Mouse (Mus musculus): Measurements from ENCODE around the gene Cenpc1.

The Cenpc1 gene

DNA sequence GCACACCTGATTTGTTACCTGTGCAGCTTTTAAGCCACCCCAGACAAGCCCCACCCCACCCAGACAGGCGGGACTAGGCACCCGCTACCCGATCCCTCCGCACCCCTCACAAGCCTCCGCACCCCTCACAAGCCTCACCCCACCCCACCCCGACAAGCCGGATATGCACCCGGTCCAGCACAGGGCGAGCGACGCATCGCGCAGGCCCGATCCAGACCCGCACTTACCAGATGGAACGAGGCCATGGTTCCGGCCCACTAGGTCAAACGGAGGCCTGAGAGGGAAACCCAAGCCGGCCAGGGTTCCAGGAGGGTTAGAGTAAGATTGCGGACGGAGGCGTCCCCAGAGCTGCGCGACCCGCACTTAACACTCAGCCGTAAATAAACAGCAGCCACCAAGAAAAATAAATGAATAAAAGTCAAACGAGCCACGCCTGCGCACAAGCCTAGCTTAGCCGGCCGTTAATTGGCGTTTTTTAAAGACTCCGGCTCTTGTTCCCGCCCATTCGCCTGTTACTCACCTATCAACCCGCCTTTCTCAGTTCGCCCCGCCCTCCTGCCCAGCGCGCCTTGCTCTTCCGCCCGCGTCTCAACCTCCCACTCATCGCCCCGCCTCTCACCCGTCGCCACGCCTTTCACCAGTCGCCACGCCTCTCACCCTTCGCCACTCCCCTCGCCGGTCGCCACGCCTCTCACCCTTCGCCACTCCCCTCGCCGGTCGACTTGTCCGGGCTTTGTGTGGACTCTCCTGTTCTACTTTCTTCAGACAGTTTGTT is at the start of gene Cenpc1:
Cenpc1 (minus strand) TSS at position 483 of the 775 bp plus-strand sequence.
- DNase-seq (ENCODE audit: low read depth, low spot score): peak; percentile 99

DNA sequence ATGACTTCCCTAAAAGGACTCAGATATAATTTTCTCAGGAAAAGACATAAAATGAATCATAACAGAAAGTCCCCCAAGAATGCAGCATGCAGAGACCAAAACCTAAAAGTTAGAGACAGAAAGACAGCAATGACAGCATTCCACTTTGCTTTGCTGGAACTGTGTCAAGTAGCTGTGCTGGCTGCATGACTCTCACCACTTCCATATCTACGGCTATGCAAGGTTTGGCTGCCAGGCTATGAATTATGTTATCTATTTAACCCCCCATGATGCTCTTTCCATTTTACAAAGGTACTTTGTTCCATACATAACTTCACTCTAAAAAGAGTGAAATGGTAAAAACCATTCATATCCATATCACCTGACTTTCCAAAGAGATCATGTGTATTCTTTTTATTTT is 48.6 kb upstream of the Cenpc1 start:
- Histone ChIP-seq H3K36me3 (ENCODE audit: control insufficient read depth, insufficient read depth, low read length, poor library complexity, severe bottlenecking) (peaks cover 4% of the 10 kb centered on the region; the same call in 1 of the 2 replicates), H3K27me3 (ENCODE audit: control insufficient read depth, insufficient read depth, low read length, poor library complexity, severe bottlenecking) (no peaks in the 10 kb centered on the region)
- no peak for DNase-seq (ENCODE audit: low read depth, low spot score)

More for the DNA sequence above, at the start of gene Cenpc1:
- no peaks in the 10 kb centered on the region for H3K36me3 ChIP-seq (ENCODE audit: control insufficient read depth, insufficient read depth, low read length, poor library complexity, severe bottlenecking)
- no peaks in the 10 kb centered on the region for H3K27me3 ChIP-seq (ENCODE audit: control insufficient read depth, insufficient read depth, low read length, poor library complexity, severe bottlenecking)

DNA sequence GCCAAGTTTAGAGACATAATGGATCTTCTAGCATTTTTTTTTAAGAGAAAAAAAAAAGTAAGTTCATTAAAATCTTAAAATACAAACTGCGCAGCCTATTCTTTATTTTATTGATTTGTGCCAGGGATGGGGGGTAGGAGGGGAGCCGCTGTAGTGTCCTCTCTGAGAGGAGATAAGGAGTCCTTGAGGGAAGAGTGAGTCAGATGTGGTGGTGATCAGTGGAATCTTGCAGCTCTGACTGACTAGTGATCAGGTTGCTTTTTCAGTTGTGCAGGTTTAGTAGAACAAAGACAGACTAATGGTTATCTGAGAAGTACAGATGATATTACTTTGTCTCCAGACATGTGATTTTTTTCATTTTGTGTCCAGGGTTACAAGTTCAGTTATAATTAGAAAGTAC is 47.7 kb upstream of the Cenpc1 start:
- Histone ChIP-seq H3K36me3 (ENCODE audit: control insufficient read depth, insufficient read depth, low read length, poor library complexity, severe bottlenecking) (0 out of 2 replicates have a peak, but pooled peaks cover 2% of the 10 kb centered on the region), H3K27me3 (ENCODE audit: control insufficient read depth, insufficient read depth, low read length, poor library complexity, severe bottlenecking) (no peaks in the 10 kb centered on the region)
- no peak for DNase-seq (ENCODE audit: low read depth, low spot score)

DNA sequence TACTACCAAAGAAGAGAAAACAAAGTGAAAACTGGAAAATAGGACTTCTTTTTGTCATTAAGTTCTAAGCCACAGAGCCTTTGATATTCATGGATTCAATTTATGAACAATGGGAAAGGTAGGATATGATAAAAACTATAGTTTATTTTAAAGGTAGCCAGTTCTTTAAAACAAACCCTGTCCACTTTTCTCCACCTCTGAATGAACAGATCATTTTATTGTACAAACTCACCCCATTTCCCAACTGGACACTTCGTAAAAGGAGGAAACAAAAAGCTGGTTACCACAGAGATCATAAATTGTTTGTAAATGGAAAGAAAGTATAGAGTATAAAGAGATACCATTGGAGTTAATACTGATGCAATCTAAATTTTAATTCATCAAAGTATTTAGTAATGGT is 45.7 kb upstream of the Cenpc1 start:
- DNase-seq (ENCODE audit: low read depth, low spot score): no peak
- H3K27me3 ChIP-seq (ENCODE audit: control insufficient read depth, insufficient read depth, low read length, poor library complexity, severe bottlenecking): no peaks in the 10 kb centered on the region
- 0 out of 2 replicates have a peak, but pooled peaks cover 2% of the 10 kb centered on the region for H3K36me3 ChIP-seq (ENCODE audit: control insufficient read depth, insufficient read depth, low read length, poor library complexity, severe bottlenecking)

DNA sequence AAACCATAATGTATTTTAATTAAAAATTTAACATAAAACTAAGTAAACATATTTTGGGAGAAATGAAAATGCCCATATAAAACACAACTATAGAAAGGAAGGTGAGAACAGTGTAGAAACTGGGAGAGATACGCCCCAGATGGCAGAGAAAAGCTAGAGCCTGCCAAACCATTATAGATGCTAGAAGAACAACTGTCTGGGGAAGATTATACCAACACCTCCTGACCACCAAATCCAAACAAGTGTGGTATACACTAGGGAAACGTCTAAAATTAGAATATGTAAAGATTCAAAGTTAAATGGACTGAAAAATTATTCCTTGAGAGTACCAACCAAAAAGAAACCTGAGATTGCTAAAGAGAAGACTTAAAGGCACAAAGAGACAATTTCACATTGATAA is 41.2 kb upstream of the Cenpc1 start:
- H3K27me3 ChIP-seq (ENCODE audit: control insufficient read depth, insufficient read depth, low read length, poor library complexity, severe bottlenecking): no peaks in the 10 kb centered on the region
- H3K36me3 ChIP-seq (ENCODE audit: control insufficient read depth, insufficient read depth, low read length, poor library complexity, severe bottlenecking): peaks cover 9% of the 10 kb centered on the region
- no peak for DNase-seq (ENCODE audit: low read depth, low spot score)

DNA sequence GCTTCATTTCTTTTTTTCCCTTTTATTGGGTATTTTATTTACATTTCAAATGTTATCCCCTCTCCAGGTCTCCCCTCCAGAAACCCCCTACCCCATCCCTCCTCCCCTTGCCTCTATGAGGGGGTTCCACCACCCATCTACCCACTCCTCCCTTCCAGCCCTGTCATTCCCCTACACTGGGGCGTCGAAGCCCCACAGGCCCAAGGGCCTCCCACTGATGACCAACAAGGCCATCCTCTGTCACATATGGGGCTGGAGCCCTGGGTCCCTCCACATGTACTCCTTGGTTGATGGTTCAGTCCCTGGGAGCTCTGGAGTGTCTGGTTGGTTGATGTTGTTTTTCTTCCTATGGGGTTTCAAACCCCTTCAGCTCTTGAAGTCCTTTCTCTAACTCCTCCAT is 36.8 kb upstream of the Cenpc1 start:
- peaks cover 12% of the 10 kb centered on the region for H3K36me3 ChIP-seq (ENCODE audit: control insufficient read depth, insufficient read depth, low read length, poor library complexity, severe bottlenecking)
- no peaks in the 10 kb centered on the region for H3K27me3 ChIP-seq (ENCODE audit: control insufficient read depth, insufficient read depth, low read length, poor library complexity, severe bottlenecking)
- DNase-seq (ENCODE audit: low read depth, low spot score): no peak

DNA sequence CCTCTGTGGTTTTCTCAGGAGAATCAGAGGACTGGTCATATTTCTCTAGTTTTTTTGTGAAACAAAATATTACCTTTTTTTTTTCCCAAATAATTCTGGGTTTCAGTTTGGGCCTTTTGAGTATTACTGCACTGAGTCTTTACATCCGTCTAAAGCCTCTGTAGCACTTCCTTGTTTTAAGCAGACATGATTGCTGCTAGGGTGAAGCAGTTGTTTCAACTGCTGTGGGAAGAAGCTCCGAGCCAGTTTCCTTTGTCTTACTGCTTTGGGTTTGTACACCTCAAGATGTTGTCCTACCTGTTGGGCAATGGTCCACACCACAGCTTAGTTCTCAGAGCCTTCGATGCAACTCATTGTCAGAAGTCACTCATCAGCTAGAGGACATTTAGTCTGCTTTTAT is 35.2 kb upstream of the Cenpc1 start:
- Histone ChIP-seq H3K36me3 (ENCODE audit: control insufficient read depth, insufficient read depth, low read length, poor library complexity, severe bottlenecking) (peaks cover 15% of the 10 kb centered on the region), H3K27me3 (ENCODE audit: control insufficient read depth, insufficient read depth, low read length, poor library complexity, severe bottlenecking) (no peaks in the 10 kb centered on the region)
- no peak for DNase-seq (ENCODE audit: low read depth, low spot score)

DNA sequence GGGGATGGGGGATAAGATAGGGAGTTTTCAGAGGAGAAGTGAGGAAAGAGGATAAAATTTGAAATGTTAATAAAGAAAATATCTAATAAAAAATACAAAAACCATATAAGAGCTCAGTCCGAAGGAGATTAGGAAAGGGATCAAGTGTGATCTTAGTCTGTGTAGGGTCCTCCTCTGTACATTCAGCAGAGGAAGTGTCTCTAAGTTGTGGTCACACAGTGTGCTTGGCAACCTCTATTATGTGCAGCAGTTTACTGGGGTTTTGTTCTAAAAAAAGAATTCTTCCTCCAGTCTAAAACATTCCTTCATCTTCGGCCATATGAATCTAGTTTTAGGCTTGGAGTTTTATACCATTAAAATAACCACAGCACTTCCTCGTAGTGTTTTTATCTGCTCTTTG is 33.6 kb upstream of the Cenpc1 start:
- peaks cover 15% of the 10 kb centered on the region for H3K36me3 ChIP-seq (ENCODE audit: control insufficient read depth, insufficient read depth, low read length, poor library complexity, severe bottlenecking)
- DNase-seq (ENCODE audit: low read depth, low spot score): no peak
- H3K27me3 ChIP-seq (ENCODE audit: control insufficient read depth, insufficient read depth, low read length, poor library complexity, severe bottlenecking): no peaks in the 10 kb centered on the region

DNA sequence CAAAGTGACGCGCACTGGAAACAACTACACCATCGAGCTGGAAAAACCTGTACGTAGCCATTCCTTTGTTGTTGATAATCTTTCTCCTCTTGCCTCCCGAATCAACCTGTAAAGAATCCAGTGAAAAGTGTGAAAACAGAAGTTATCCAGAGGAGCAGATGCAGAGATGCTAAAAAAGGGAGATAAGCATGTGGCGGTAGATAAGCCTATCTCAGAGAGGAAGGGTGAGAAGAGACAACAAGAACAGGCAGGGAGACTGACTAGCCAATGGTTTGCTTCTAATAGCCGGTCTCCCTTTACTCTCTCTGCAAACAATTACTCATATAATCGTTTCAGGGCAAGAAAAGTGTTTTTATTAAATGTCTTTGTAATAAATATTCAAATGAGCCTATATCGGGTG is 29.4 kb upstream of the Cenpc1 start:
- no peak for DNase-seq (ENCODE audit: low read depth, low spot score)
- H3K36me3 ChIP-seq (ENCODE audit: control insufficient read depth, insufficient read depth, low read length, poor library complexity, severe bottlenecking): peaks cover 7% of the 10 kb centered on the region
- H3K27me3 ChIP-seq (ENCODE audit: control insufficient read depth, insufficient read depth, low read length, poor library complexity, severe bottlenecking): no peaks in the 10 kb centered on the region

DNA sequence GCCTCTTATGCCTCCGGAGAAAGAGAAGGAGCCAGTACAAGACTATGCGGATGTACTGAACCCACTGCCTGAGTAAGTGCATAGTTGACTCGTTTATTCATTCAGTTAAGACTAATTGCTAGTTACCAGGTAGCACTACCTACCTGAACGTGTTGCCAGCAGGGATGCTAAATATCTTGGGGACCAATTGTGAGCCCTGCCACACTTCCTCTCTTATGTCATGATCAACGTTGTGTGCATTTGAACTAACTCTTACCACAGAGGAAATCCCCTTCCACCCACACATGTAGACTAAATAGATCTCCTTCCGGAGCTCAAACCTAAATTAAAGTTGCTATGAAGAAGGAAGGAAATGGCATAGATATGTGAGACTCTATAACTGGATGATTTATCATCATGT is 21.4 kb upstream of the Cenpc1 start:
- DNase-seq (ENCODE audit: low read depth, low spot score): peak; percentile 93
- Histone ChIP-seq H3K27me3 (ENCODE audit: control insufficient read depth, insufficient read depth, low read length, poor library complexity, severe bottlenecking) (no peaks in the 10 kb centered on the region), H3K36me3 (ENCODE audit: control insufficient read depth, insufficient read depth, low read length, poor library complexity, severe bottlenecking) (peaks cover 12% of the 10 kb centered on the region; the same call in 1 of the 2 replicates)

DNA sequence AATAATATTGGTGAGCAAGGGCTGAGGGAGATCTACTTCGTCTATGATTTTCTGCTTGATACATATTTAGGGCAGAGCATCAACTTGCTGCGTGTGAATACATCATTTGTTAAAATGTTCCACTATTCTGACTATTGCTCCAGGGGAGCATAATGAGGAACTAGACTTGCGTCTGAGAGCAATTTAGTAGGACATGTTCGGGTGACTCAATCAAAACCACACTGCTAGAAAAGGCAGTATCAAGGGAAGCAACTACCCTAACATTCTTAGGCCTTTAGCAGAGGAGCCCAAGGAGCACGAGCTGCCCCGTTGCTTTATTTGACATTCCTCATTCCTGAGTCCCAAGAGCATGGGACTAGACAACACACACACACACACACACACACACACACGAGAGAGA is 19.6 kb upstream of the Cenpc1 start:
- Histone ChIP-seq H3K36me3 (ENCODE audit: control insufficient read depth, insufficient read depth, low read length, poor library complexity, severe bottlenecking) (peaks cover 17% of the 10 kb centered on the region; the same call in 1 of the 2 replicates), H3K27me3 (ENCODE audit: control insufficient read depth, insufficient read depth, low read length, poor library complexity, severe bottlenecking) (no peaks in the 10 kb centered on the region)
- DNase-seq (ENCODE audit: low read depth, low spot score): peak; percentile 71

DNA sequence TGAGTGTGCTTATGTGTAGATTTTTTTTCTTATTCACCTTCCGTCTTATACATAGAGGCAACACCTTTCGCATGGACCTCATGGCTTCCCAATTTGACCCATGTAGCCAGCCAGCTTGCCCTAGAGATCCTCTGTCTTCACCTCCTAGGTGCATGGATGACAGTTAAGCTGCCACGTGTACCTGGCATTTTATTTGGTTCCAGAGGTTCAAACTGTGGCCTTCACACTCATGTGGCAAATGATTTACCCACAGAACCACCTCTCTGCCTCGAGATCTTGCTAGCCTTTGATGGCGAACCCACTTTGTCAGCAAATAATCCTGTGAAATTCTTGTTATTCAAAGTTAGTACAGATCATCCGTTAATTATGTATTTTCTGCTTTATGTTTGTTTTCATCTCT is 18.6 kb upstream of the Cenpc1 start:
- Histone ChIP-seq H3K27me3 (ENCODE audit: control insufficient read depth, insufficient read depth, low read length, poor library complexity, severe bottlenecking) (no peaks in the 10 kb centered on the region), H3K36me3 (ENCODE audit: control insufficient read depth, insufficient read depth, low read length, poor library complexity, severe bottlenecking) (peaks cover 19% of the 10 kb centered on the region)
- DNase-seq (ENCODE audit: low read depth, low spot score): no peak

DNA sequence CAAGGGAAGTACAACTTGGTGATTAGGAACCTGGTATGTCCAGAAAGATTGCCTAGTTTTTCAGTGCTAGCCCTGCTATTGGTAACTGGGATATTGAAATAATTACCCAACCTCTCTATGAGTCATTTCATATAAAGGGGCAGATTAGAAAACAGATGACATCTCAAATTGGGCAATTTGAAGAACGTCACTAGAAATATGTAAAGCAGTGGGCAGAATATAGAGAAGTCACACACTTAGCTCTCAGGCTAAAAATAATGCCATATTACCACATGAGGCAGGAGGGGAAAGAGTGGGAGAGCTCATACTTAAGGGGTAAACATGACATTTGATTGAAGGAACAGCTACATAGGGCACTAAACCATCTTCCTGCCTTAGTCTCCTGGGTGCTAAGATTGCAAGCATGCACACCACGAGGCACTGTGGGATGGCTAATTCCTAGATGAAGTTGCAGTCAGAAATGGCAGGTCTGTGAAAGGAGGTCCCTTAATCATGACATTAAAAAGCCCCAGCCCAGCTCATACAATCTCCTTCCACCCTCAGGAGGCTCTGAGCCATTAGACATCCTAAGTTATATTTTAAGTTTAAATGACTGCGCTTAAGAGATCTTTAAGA is 13.4 kb upstream of the Cenpc1 start:
- DNase-seq (ENCODE audit: low read depth, low spot score): peak; percentile 89
- H3K27me3 ChIP-seq (ENCODE audit: control insufficient read depth, insufficient read depth, low read length, poor library complexity, severe bottlenecking): no peaks in the 10 kb centered on the region

DNA sequence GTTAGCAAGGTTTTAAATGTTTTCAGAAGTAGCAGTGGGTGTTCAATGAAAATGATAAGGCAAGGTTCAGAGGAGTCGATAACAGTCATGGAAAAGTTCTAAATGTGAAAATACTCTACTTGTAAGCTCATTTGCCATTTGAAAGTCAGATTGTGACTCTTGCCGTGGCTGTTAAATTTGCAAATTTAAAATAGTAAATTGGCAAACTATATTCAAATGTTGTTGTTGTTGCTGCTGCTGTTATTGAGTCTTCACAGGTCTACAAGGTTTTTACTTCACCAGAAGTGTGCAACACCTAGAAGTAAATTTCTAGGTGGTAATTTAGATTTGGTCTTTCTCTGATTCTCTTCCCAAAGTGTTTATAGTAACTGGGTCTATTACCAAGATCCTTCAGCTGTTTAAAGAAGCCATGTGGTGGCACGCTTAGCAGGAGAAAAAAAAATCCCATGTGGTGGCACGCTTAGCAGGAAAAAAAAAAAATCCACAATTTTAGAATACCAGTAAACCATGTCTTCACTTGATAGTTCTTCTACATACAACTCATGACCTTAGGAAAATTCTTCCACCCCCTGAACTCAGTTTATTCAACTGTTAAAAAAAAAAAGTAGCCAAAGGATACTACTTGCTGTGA is 7.5 kb upstream of the Cenpc1 start:
- Histone ChIP-seq H3K27me3 (ENCODE audit: control insufficient read depth, insufficient read depth, low read length, poor library complexity, severe bottlenecking) (no peaks in the 10 kb centered on the region), H3K36me3 (ENCODE audit: control insufficient read depth, insufficient read depth, low read length, poor library complexity, severe bottlenecking) (peaks cover 8% of the 10 kb centered on the region; the same call in 1 of the 2 replicates)
- no peak for DNase-seq (ENCODE audit: low read depth, low spot score)

More for the DNA sequence above, 13.4 kb upstream of the Cenpc1 start:
- H3K36me3 ChIP-seq (ENCODE audit: control insufficient read depth, insufficient read depth, low read length, poor library complexity, severe bottlenecking): peaks cover 21% of the 10 kb centered on the region

DNA sequence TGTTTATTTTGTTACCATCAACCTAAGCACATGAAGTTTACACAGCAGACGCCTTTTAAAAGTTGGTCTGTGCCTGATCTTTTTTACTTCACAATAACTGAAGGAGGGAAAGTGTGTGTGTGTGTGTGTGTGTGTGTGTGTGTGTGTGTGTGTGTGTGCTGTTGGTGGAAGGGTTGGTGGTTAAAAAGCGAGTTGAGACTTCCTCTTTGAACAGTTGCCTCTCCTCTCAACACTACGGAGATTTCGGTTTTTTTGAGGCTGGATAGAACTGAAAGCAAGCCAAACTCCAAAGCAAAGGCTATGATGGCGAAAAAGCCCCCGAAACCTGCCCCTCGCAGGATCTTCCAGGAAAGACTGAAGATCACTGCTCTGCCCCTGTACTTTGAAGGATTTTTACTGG is 6.2 kb upstream of the Cenpc1 start, which contains the start of gene Stap1:
Stap1 (plus strand) TSS at position 209 of the 400 bp plus-strand sequence.
- DNase-seq (ENCODE audit: low read depth, low spot score): peak; percentile 88
- peaks cover 6% of the 10 kb centered on the region; the same call in 1 of the 2 replicates for H3K36me3 ChIP-seq (ENCODE audit: control insufficient read depth, insufficient read depth, low read length, poor library complexity, severe bottlenecking)
- no peaks in the 10 kb centered on the region for H3K27me3 ChIP-seq (ENCODE audit: control insufficient read depth, insufficient read depth, low read length, poor library complexity, severe bottlenecking)

All from splenic B cell, adult 2 months (primary cell).